Mouse (Mus musculus) right cerebral cortex, postnatal 25 days (tissue): Measurements from ENCODE around the gene Mrpl47.
"Not testable (repeated sequence)": the region's sequence is repeated elsewhere in the genome, so short reads cannot be mapped to it uniquely, and the experiment has no call there.

ENCODE experiments used
- DNase-seq: peaks from one replicate; pipeline ENCODE4 v3.0.0; 2022

Mrpl47 gene

GRCm38 (mm10) chr3:32737172-32737655 is at the start of gene Mrpl47:
Mrpl47 (minus strand) TSS chr3:32737605.
- DNase-seq = no peak

GRCm38 (mm10) chr3:32770781-32771180 is 33.4 kb upstream of the Mrpl47 start:
- DNase-seq = no peak

GRCm38 (mm10) chr3:32763902-32764301 is 26.5 kb upstream of the Mrpl47 start:
- no peak for DNase-seq

DNA sequence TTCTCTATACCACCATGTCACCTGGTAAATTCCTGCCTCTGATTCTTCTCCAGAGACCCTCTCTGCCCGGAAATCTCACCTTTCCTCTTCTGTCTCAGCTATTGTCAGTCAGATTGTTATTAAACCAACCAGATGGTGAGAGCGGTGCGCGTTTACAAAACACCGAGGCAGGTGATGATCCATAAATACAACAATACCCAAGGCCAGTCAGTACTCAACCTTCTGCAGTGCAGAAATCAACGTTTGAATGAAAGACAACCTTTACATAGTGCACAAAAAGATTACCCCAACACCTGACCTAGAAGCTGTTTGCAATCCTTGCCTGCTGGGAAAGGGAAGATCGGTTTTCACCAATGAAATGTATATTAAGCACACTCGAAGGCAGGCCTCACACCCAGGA is 25.6 kb upstream of the Mrpl47 start:
- DNase-seq = no peak

DNA sequence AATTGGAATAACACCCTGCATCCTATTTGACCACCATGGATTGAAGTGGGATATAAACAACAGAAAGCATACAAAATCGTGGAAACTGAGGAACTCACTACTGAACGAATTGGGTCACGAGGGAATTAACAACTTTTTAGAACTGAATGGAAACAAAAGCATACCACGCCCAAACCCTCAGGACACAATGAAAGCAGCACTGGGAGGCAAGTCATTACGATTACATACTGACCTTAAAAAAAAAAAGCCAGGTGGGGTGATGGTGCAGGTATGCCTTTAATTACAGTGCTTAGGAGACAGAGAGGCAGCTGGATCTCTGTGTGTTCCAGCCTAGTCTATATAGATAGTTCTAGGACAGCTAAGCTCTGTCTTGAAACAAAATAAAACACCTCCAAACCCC is 21.8 kb upstream of the Mrpl47 start:
- DNase-seq = no peak

DNA sequence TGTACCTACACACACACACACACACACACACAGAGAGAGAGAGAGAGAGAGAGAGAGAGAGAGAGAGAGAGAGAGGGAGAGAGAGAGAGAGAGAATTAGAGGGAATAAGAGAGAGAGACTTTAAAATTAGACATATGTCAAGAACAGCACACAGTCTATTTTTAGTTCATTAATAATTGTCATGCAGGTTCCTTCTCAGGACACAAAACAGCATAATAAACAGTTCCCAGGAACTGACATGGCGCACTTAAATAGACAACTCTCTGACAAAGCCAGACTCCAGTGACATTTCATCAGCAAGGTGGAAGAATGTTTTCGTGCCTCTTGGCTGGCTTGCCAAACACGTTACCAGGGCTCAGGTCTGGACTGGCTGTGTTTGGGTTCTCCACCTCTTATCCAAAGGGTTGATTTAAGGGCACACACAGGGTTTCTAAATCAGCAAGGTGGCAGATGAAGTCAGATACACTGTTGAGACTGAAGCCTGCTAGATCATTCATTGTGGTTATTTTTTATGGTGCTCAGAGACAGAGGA is 17.0 kb upstream of the Mrpl47 start:
- DNase-seq = no peak

DNA sequence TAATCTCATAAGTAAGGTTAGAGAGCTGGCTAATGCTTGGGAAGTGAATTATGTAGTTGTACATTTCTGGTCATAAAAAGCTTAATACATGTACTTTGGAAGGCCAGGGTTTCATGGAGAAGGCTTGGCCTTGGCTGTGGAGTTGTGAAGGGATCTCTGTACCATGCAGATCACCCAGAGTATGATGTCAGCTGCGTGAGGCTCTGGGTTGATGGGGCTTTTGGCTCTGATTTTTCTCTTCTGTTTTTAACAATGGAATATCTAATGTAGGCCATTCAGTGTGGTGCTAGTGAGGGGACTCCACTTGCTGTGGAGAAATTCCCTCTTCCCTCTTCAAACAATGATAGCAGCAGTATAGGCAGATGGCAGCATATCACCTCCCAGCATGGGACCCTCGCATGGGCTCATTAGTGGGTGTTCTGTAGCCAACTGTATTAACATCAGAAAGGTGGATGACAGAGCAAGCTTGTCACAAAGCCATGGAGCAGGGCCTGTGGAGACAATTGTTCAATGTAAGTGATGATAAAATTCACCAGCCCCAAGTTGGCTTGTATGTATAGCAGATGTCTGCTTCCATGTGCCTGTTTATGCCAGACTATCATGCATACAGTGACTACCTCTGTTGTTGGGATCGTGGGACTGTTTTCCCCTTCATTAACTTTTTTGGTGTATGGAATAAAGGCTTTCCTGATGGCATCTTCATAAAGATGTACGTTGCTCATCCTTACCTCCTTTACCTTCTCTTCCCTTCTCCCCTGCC is 12.6 kb upstream of the Mrpl47 start:
- no peak for DNase-seq

DNA sequence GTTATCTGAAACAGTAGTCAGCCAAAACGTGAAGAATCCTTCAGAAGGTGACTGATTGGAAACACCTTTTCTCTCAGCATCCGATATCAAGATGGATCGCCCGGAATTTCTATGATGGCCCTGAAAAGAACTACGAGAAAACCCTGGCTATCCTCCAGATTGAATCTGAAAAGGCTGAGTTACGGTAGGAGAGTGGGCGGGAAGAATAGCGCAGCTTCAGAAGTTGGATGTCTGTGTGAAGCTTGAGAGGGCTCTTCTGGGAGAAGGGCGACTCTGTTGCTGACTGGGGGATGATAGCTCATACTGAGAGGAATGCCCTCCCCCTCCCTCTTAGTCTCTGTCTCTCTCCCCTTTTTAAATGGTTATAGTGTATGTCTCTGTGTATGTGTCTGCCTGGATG is 11.0 kb upstream of the Mrpl47 start:
- DNase-seq = peak; percentile 10

- DNase-seq = not testable (repeated sequence)
These were observed 8.0 kb upstream of the Mrpl47 start for GRCm38 (mm10) chr3:32745426-32745825.

DNA sequence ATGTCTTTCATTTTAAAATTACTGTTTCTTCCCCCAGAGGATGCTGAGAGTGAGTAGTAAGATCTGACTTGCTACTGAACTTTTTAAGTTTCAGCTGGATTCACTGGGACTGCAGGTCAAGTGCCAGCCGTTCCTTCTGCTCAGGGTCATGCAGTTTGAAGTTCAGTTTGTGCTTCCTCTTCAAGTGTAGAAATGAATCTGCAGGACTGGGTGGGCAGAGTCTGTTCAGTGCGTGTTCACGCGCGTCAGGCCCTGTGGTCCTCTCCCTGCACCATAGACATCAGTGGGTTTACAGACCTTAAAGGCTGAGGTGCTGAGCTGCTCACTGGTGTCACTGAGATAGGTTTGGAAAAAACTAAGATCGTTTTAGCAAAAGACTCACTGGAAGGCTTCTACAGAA is 7.6 kb upstream of the Mrpl47 start:
- no peak for DNase-seq

DNA sequence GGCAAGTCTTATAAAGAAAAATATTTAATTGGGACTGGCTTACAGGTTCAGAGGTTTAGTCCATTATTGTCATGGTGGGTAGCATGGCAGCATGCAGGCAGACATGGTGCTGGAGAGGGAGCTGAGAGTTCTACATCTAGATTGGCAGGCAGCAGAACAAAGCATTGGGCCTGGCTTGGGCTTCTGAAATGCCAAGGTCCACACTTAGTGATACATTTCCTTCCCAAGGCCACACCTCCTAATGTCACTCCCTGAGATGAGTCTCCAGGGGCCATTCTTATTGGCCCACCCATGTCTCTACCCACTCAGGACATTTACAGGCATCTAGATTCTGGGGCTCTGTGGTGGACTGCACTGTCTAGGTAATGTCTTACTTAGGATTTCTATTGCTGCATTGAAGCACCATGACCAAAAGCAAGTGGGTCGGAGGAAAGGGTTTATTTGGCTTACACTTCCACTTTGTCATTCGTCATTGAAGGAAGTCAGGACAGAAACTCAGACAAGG is 4.9 kb upstream of the Mrpl47 start:
- DNase-seq = no peak

- no peak for DNase-seq
These were observed 1.1 kb upstream of the Mrpl47 start for GRCm38 (mm10) chr3:32738549-32738948.

DNA sequence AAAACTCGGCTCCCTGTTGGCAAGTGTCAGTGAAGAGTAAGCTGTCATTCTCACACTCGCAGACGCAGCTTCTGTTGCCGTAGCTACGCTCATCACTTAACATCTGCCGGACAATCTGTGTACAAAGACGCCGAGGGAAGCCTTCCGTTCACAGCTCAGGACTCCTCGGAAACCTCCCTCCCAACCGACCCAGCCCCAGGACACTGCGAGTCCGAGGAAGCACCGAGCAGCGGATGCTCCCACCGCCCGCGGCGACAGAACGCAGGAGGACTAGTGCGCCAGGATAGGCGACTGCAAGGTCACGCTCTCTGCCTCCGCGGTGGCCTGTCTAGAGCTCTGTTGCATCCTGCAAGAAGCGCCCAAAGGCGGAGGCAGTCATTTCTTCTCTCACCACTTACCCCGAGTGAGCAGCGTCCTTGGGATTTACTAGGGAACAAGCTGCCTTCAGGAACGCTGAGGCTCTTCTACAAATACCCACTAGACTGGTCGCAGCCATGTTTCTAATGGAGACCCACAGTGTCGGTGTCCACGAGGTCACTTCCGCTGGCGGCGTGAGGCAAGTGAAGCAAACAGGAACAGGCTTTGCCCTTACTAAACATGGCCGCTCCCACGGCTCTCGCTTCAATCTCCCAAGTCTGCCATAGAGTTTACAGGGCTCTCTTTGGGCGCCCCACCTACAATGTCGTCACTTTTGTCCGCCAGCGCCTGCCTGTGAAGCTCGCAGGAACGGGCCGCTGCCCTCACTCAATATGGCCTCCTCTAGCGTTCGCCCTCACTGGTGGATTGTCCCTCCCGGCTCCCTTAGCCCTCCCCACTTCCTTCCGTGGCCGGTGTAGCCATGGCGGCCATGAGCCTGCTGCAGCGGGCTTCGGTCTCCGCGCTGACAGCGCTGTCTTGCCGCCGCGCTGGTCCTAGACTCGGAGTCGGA is 897 bp downstream of the Mrpl47 start, which contains the start of gene Ndufb5:
TSS of gene Ndufb5 (plus strand) at position 747 of the 928 bp plus-strand sequence.
- DNase-seq = peak; percentile 98

GRCm38 (mm10) chr3:32727861-32728260 is 9.5 kb downstream of the Mrpl47 start:
- DNase-seq = no peak

- DNase-seq = no peak
These were observed 11.5 kb downstream of the Mrpl47 start for GRCm38 (mm10) chr3:32725951-32726350.

- no peak for DNase-seq
These were observed 13.2 kb downstream of the Mrpl47 start for GRCm38 (mm10) chr3:32724191-32724590.

- no peak for DNase-seq
These were observed 19.1 kb downstream of the Mrpl47 start for GRCm38 (mm10) chr3:32718271-32718670.

DNA sequence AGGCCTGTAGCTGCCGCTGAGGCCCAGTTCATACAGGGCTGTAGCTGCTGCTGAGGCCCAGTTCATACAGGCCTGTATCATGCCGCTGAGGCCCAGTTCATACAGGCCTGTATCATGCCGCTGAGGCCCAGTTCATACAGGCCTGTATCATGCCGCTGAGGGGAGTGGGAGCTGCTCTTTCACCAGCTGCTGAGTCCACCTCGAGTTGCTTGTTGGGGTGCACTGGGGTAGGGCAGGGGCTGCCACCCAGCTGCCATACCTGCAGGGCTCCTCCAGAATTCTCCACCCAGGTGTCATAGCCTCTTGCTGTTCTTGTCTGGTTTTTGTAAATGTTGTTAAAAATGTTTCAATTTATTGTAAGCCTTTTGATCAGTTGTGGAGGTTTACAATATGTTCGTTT is 20.0 kb downstream of the Mrpl47 start:
- DNase-seq = not testable (repeated sequence)

DNA sequence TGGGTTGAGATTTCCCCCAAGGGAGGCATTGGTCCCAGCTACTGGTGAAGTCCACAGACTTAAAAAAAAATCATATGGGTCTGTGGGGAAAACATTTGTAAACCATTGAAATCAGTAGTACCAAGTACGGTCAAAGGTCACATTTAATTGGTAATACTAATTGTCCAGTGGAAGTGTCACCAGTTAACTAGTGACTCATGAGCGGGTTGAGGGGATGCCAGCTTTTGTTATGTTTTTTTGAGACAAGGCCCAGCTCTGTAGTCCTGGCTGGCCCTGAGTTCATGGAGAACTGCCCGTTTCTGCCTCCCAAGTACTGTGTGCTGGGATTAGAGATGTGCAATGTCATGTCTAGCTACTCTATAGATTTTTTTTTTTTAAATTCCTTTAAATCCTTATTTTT is 23.7 kb downstream of the Mrpl47 start:
- DNase-seq = no peak

GRCm38 (mm10) chr3:32709388-32709787 is 28.0 kb downstream of the Mrpl47 start:
- DNase-seq = no peak

DNA sequence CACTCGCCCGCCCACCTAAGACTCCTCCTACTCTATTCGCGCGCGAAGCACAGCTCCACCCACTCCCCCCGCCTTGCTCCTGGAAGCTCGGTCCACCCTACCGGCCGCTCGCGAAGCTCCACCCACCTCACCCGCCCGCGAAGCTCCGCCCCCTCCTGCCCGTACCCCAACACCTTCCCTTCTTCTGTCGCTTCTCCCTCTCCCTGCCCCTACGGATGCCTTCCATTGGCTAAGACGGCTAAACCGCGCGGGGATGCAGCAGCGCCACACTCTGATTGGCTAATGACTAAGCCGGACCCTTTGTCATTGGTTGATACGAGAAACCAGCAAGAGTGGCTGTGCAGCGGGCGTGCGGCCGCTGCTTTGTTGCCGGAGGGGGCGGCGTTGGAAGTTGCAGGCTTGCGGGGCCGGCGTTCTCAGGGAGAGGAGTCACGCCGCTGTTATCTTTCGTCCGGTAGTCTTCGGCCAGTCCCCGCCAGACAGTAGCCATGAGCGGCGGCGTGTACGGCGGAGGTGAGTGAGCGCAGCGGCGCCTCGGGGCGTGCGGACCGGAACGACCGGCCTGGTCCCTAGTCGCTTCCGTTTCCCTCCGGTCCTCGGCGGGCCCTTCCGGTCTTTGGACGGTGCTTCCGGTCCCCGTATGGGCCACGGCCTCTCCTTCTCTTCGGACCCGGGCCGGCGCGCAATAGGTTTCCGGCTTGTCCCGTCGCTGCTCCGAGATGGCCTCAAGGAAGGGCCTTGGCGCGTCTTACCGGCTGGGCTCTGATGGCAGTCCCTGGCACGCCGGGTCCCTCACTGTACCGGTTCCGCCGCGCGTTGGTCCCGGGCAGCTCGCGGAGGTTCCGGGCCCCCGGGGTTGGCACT is 28.8 kb downstream of the Mrpl47 start:
- peak; percentile 94 for DNase-seq

- DNase-seq = no peak
These were observed 29.4 kb downstream of the Mrpl47 start for GRCm38 (mm10) chr3:32708052-32708367.
